Mouse (Mus musculus): ENCODE measurements around the gene Arhgef28. TPM values are rescaled to one million over a fixed set of nuclear protein-coding genes. Genes with fewer than 3 reads are reported as not detected.

Gene Arhgef28
- total and polyA plus RNA-seq, 3 experiments: not detected

GRCm38 (mm10) chr13:97923009-97923408, 283.2 kb downstream of the Arhgef28 start:
- DNase-seq (ENCODE audit: low read depth, low spot score): no peak
- no peak overlapping the region for H3K4me3 ChIP-seq (ENCODE audit: control insufficient read depth in 1 of 2, insufficient read depth in 1 of 2, low read depth in 2 of 2, low read length in 2 of 2)
- no peaks in the 10 kb centered on the region for H3K9me3 ChIP-seq (replicated peaks; ENCODE audit: insufficient read depth, low read length)
- H3K79me2 ChIP-seq (ENCODE audit: control insufficient read depth, insufficient read depth, low read length, poor library complexity): no peaks in the 10 kb centered on the region
- H3K9ac ChIP-seq (ENCODE audit: control insufficient read depth, low read depth, low read length, poor library complexity, severe bottlenecking): no peak overlapping the region
- H3K27me3 ChIP-seq (ENCODE audit: control insufficient read depth in 1 of 2, insufficient read depth in 2 of 2, low read length in 2 of 2): no peaks in the 10 kb centered on the region
- no peaks in the 10 kb centered on the region for H3K36me3 ChIP-seq (ENCODE audit: control insufficient read depth in 1 of 2, insufficient read depth in 2 of 2, low read length in 2 of 2)
- H3K27ac ChIP-seq (ENCODE audit: control insufficient read depth, low read depth, low read length): no peak overlapping the region
- H3K4me1 ChIP-seq (ENCODE audit: control insufficient read depth in 1 of 2, insufficient read depth in 2 of 2, low read length in 2 of 2): no peaks in the 10 kb centered on the region
- TF ChIP-seq MYB (IDR thresholded peaks at IDR 0.05; ENCODE audit: low read depth, low read length) (no peak), EP300 (IDR thresholded peaks at IDR 0.05; ENCODE audit: low read depth in 1 of 2, low read length in 2 of 2) (no peak)

- Histone ChIP-seq H3K36me3 (ENCODE audit: control insufficient read depth in 1 of 2, insufficient read depth in 2 of 2, low read length in 2 of 2) (no peaks in the 10 kb centered on the region), H3K27me3 (ENCODE audit: control insufficient read depth in 1 of 2, insufficient read depth in 2 of 2, low read length in 2 of 2) (no peaks in the 10 kb centered on the region), H3K4me1 (ENCODE audit: control insufficient read depth in 1 of 2, insufficient read depth in 2 of 2, low read length in 2 of 2) (no peaks in the 10 kb centered on the region), H3K79me2 (ENCODE audit: control insufficient read depth, insufficient read depth, low read length, poor library complexity) (no peaks in the 10 kb centered on the region), H3K9me3 (replicated peaks; ENCODE audit: insufficient read depth, low read length) (no peaks in the 10 kb centered on the region), H3K4me3 (ENCODE audit: control insufficient read depth in 1 of 2, insufficient read depth in 1 of 2, low read depth in 2 of 2, low read length in 2 of 2) (no peak overlapping the region), H3K9ac (ENCODE audit: control insufficient read depth, low read depth, low read length, poor library complexity, severe bottlenecking) (no peak overlapping the region), H3K27ac (ENCODE audit: control insufficient read depth, low read depth, low read length) (no peak overlapping the region)
- no peak for DNase-seq (ENCODE audit: low read depth, low spot score)
- TF ChIP-seq UBTF (IDR thresholded peaks at IDR 0.05; ENCODE audit: borderline replicate concordance, insufficient read depth, low read depth, low read length): no peak
- TF ChIP-seq ELF1 (IDR thresholded peaks at IDR 0.05; ENCODE audit: low read depth, low read length): no peak
- no peak for TF ChIP-seq MYB (IDR thresholded peaks at IDR 0.05; ENCODE audit: low read depth, low read length)
- TF ChIP-seq BHLHE40 (IDR thresholded peaks at IDR 0.05; ENCODE audit: borderline replicate concordance, low read depth, low read length): no peak
- TF ChIP-seq ZNF384 (IDR thresholded peaks at IDR 0.05; ENCODE audit: low read depth, low read length): no peak
- TF ChIP-seq MXI1 (IDR thresholded peaks at IDR 0.05; ENCODE audit: low read depth, low read length): no peak
- TF ChIP-seq TCF12 (IDR thresholded peaks at IDR 0.05; ENCODE audit: low read depth, low read length): no peak
- TF ChIP-seq NRF1 (IDR thresholded peaks at IDR 0.05; ENCODE audit: insufficient read depth, low read depth, low read length, poor library complexity, severe bottlenecking): no peak
- no peak for TF ChIP-seq HCFC1 (IDR thresholded peaks at IDR 0.05; ENCODE audit: low read depth, low read length)
- TF ChIP-seq E2F4 (IDR thresholded peaks at IDR 0.05; ENCODE audit: borderline replicate concordance, low read depth, low read length): no peak
Observed at GRCm38 (mm10) chr13:97919590-97919989, 286.6 kb downstream of the Arhgef28 start.

GRCm38 (mm10) chr13:97918117-97918900, 287.9 kb downstream of the Arhgef28 start:
- Histone ChIP-seq H3K27ac (ENCODE audit: control insufficient read depth, low read depth, low read length) (no peak overlapping the region), H3K27me3 (ENCODE audit: control insufficient read depth in 1 of 2, insufficient read depth in 2 of 2, low read length in 2 of 2) (no peaks in the 10 kb centered on the region), H3K4me1 (ENCODE audit: control insufficient read depth in 1 of 2, insufficient read depth in 2 of 2, low read length in 2 of 2) (no peaks in the 10 kb centered on the region), H3K36me3 (ENCODE audit: control insufficient read depth in 1 of 2, insufficient read depth in 2 of 2, low read length in 2 of 2) (no peaks in the 10 kb centered on the region), H3K4me3 (ENCODE audit: control insufficient read depth in 1 of 2, insufficient read depth in 1 of 2, low read depth in 2 of 2, low read length in 2 of 2) (no peak overlapping the region), H3K9ac (ENCODE audit: control insufficient read depth, low read depth, low read length, poor library complexity, severe bottlenecking) (no peak overlapping the region), H3K9me3 (replicated peaks; ENCODE audit: insufficient read depth, low read length) (no peaks in the 10 kb centered on the region), H3K79me2 (ENCODE audit: control insufficient read depth, insufficient read depth, low read length, poor library complexity) (no peaks in the 10 kb centered on the region)
- TF ChIP-seq ZC3H11A (IDR thresholded peaks at IDR 0.05; ENCODE audit: low read depth, low read length): no peak
- no peak for TF ChIP-seq E2F4 (IDR thresholded peaks at IDR 0.05; ENCODE audit: borderline replicate concordance, low read depth, low read length)
- no peak for TF ChIP-seq EP300 (IDR thresholded peaks at IDR 0.05; ENCODE audit: low read depth in 1 of 2, low read length in 2 of 2)
- TF ChIP-seq TCF12 (IDR thresholded peaks at IDR 0.05; ENCODE audit: low read depth, low read length): no peak
- no peak for TF ChIP-seq POLR2AphosphoS2 (IDR thresholded peaks at IDR 0.05; ENCODE audit: low read length)
- TF ChIP-seq TAL1 (IDR thresholded peaks at IDR 0.05; ENCODE audit: low read length): no peak
- DNase-seq (ENCODE audit: low read depth, low spot score): no peak
